Mouse (Mus musculus): Measurements from ENCODE around the gene Olfr1105. TPM values are rescaled to one million over a fixed set of nuclear protein-coding genes. Genes with fewer than 3 reads are reported as not detected.

The Olfr1105 gene
- total RNA-seq (2021): not detected
- long read RNA-seq, experiment 1: 0 reads
- long read RNA-seq, experiment 2: 0 reads

DNA sequence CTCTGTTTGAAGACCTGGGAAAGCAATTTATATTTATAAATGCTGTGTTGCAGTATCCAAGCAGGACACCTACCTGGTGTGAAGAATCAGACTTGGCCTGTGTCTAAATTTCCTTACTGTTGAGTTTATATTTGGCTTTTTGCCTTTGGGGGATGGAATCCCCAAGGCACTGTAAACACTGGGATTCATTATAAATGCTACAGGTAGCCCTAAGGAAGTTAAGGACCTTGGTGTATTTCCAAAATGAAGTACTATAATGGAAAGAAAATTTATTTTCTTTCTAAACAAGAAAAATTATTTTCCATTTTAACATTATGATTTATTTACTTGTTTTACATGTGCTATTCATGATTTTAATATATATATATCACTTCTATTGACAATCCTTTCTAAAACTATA is at the start of gene Olfr1105:
Gene Olfr1105, minus strand, starts transcription at position 101 of the 400 bp plus-strand sequence.
- no peak for DNase-seq

DNA sequence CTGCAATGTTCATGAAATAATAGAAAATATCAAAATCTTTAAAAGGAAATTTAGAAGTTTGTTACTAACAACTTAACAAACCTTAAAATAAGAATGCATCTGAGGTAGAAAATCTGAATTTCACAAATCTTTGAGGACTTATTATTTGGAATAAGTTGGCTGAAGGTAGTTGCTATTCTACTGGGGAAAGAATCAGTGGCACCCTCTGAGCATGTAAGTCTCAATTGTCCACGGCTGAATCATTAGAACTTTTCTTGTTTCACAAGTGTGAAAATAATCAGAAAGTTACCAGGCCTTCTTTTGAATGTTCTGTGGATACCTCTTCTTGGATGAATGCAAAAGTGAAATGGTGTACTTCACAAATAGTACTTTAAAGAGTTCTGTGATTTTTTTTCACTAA is 39.4 kb upstream of the Olfr1105 start, which contains the start of gene Olfr1107:
Gene Olfr1107, minus strand, starts transcription at position 101 of the 400 bp plus-strand sequence.
- DNase-seq: no peak

GRCm38 (mm10) chr2:87052173-87052572 is 15.8 kb upstream of the Olfr1105 start, which contains the start of gene Olfr1106:
Gene Olfr1106, minus strand, starts transcription at chr2:87052273.
- DNase-seq: no peak

DNA sequence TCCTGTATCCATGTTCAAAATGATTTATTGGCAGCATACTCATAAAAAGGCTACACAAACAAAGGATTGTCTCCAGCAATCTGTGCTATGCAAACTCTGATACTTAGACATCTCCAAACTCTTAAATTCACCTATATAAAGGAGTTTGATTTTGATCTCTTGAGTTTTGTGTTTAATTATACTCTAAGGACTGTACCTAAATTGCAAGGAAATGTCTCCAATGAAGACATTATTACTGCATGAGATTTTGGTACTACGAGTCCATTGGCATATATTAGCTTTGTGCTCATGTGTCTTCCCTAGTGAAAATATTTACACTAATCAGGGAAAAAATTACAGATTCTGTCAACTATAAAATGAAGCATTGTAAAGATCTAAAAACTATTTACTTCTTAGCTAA is 9.4 kb downstream of the Olfr1105 start, which contains the start of gene Olfr1104:
Gene Olfr1104, minus strand, starts transcription at position 101 of the 400 bp plus-strand sequence.
- DNase-seq: no peak

DNA sequence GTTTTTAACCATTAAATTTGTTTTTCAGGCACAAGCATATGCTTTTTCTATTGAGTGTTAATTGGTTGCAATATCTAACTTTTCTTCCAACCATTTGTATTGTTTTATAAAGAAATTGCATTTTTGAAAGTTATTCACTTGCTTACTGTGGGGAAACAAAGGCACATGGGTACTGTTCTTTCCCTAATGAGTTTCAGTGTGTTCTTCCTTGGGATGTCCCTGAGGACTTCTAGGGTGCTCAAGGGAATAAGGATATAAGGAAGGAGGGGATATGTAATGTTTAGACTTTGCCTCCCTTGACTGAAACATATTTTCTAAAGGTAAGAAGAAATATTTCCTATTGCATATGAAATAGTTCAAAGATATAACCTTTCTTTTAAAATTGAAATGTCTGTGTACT is 38.2 kb downstream of the Olfr1105 start, which contains the start of gene Olfr1102:
Gene Olfr1102, plus strand, starts transcription at position 301 of the 400 bp plus-strand sequence.
- DNase-seq: no peak

- no peak for DNase-seq
Observed at GRCm38 (mm10) chr2:86991121-86991520, 45.2 kb downstream of the Olfr1105 start, which contains the start of gene Olfr1101. Gene Olfr1101, minus strand, starts transcription at chr2:86991221.

Other genes with a start within 250 kb of the Olfr1105 start
- gene Olfr141, start 226.5 kb downstream of the Olfr1105 start, total RNA-seq (2021): not detected
- gene Olfr1094, start 211.9 kb downstream of the Olfr1105 start, total RNA-seq (2021): not detected
- gene Olfr1095, start 184.8 kb downstream of the Olfr1105 start, total RNA-seq (2021): not detected
- not detected for gene Gm13723, start 161.7 kb downstream of the Olfr1105 start, total RNA-seq (2021)
- gene Olfr1097, start 144.3 kb downstream of the Olfr1105 start, total RNA-seq (2021): not detected
- not detected for gene Olfr1098, start 112.0 kb downstream of the Olfr1105 start, total RNA-seq (2021)
- gene Olfr1099, start 75.8 kb downstream of the Olfr1105 start, total RNA-seq (2021): not detected
- not detected for gene Olfr1100, start 56.6 kb downstream of the Olfr1105 start, total RNA-seq (2021)
- gene Olfr1101, start 45.3 kb downstream of the Olfr1105 start, total RNA-seq (2021): not detected
- not detected for gene Olfr1102, start 38.1 kb downstream of the Olfr1105 start, total RNA-seq (2021)
- gene Olfr1104, start 9.5 kb downstream of the Olfr1105 start, total RNA-seq (2021): not detected
- gene Olfr1106, start 15.7 kb upstream of the Olfr1105 start, total RNA-seq (2021): not detected
- not detected for gene Olfr1107, start 39.3 kb upstream of the Olfr1105 start, total RNA-seq (2021)
- gene Olfr1109, start 59.5 kb upstream of the Olfr1105 start, total RNA-seq (2021): not detected
- not detected for gene Olfr259, start 78.0 kb upstream of the Olfr1105 start, total RNA-seq (2021)
- not detected for gene Olfr1110, start 103.8 kb upstream of the Olfr1105 start, total RNA-seq (2021)
- not detected for gene Olfr1111, start 116.1 kb upstream of the Olfr1105 start, total RNA-seq (2021)
- not detected for gene Olfr1112, start 151.3 kb upstream of the Olfr1105 start, total RNA-seq (2021)
- not detected for gene Olfr1113, start 172.4 kb upstream of the Olfr1105 start, total RNA-seq (2021)
- gene Olfr1115, start 211.5 kb upstream of the Olfr1105 start, total RNA-seq (2021): not detected
- gene Olfr1116, start 231.0 kb upstream of the Olfr1105 start, total RNA-seq (2021): not detected

All from gastrocnemius, postnatal 10 days (tissue).